Mouse (Mus musculus) activated CD4-positive, CD25-positive, alpha-beta regulatory T cell, adult 4 months (primary cell): ENCODE results near the gene Dagla. TPM values are rescaled to one million over a fixed set of nuclear protein-coding genes. Genes with fewer than 3 reads are reported as not detected.
A peak's percentile ranks its signal among the peaks of the same experiment; 100 is the strongest.

ENCODE experiments used
- ATAC-seq: one replicate; pipeline ENCODE4 v1.8.0; 2017
- polyA plus RNA-seq, 2 experiments: library from polyadenylated mRNA; unstranded; fragments of 100-300 nt; shearing (Covaris generic); gene quantifications; one replicate each; pipeline ENCODE4 v1.2.1; 2017

Dagla gene
- polyA plus RNA-seq, 2 experiments from 2014 or later: 0.20 TPM; not detected in 1

DNA sequence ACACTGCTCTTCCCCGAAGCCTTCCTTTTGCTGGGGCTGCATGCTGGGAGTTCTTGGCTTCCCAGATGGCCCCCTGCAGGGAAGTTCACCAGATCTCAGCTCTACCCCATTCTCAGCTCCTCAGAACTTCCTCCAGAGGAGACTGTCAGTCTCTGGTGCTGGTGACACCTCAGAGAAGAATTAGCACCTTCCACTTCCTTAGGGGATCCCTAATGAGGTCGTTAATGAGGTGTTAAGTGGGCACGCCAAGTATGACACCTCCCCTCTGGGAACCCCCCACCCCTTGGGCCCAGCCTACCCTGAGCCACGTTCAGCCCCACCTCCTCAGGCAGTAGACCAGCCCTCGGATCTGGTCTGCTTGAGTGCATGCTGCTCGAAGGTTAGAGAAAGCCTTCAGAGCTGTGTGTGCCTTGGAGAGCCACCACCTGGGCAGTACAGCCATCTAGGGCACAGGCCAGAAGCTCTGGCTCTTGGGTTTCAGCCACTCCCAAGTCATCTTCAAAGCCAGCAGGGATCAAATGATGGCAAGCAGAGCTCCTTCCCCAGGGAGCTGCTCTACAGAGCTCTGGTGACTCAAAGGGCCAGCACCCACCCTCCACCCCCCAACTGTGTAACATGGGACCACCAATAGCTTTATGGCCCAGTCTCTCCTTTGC, 25.9 kb downstream of the Dagla start:
- ATAC-seq: no peak

DNA sequence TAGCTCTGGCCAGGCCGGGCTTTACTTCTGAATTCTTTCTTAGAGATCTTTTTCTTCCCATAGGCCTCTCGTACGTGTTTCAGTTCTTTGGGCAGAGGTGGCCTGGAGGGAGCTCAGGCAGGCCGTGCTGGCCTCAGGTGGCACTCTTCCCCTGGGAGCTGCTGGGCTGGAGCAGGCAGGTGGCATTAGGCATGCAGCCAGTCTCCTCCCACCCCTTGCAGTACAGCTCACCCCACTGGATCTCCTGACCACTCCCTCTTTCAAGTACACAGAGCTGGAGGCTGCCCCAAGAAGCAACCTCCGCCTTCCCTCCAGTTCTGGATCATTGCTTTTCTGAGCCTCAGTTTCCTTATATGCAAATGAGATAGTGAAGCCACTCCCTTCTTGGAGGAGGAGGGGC, 26.9 kb downstream of the Dagla start:
- no peak for ATAC-seq

DNA sequence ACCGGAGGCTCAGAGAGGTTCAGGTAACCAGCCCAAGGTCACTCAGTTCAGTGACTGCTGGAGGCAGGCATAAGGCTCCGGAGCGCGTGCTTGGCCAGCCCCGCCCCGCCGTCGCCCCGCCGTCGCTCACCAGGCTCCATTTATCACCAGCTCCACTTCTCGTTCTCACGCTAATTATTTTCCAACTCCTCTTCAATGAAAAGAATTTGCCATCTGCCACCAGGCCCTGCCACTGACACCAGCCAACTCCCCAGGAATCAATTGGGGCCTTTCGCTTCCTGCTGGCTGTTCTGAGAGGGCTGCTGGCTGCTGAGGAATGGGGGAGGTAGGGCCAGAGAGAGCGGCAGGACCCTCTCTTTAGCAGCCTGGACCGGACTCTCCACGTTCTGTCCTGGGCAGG, 27.3 kb downstream of the Dagla start:
- ATAC-seq: no peak

DNA sequence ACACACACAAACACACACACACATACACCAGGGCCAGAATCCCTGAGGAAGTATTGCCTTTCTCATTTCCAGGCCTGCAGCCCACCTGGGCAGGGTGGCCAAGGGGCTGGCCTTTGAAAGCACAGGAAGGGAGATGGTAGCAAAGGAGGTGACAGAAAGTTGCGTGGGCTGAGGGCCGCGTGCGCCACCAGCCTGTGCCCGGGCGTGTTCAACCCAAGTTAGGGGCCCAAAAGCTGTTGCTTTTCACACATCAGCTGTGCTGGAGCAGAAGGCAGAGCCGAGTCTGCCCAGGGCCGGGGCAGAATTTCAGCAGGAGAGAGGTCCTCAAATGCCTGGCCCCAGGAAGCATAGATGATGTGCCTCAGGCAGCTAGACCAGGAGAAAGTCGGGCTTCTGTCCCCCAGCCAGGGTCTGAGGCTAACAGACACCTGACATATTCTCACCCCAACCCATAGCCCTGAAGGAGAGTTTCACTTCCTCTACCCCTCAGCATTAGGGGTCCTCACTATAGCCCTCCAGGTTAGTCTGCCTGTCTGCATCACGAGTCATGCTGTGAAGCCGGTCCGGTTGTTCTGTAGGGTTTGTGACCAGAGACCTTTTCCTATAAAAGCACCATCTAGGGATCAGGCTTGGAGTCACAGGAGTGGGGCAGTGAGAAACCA, 28.1 kb downstream of the Dagla start:
- ATAC-seq: no peak

DNA sequence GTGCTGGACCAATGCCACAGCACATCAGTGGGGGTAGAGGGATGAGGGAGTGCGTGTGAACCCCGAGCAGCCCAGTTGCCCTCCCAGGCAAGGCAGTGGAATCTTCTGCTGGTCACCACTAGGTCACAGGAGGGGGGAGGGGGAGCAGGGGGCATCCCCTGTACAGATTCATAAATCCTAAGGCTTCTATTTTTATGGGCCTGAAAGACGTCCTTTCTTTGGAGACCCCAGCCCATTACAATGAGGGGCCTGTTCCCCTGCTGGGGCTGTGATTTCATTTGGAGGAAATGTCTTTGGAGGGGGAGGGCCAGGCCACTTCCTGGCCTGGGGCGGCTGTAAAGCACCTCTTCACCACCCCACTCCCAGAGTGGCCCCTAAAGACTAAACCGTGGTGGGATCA, 30.6 kb downstream of the Dagla start:
- ATAC-seq: no peak

DNA sequence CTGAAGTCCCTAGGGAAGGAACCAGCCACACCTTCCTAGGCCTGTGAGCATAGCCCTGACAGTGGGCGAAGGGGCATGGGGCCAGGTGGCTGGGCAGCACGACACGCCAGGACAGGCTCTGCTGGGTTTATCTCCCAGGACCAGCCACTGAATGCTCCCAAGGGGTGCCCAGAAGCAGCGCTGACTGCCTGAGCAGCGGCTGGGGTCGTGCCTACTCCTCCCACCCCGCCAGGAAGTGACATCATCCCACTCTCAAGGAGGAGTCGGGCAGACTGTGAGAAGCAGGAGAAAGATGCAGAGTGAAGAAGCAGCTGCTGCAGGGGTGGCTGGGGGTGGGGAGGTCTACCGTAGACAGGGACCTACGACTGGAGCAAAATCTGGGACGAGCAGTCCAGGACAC, 31.9 kb downstream of the Dagla start:
- no peak for ATAC-seq

DNA sequence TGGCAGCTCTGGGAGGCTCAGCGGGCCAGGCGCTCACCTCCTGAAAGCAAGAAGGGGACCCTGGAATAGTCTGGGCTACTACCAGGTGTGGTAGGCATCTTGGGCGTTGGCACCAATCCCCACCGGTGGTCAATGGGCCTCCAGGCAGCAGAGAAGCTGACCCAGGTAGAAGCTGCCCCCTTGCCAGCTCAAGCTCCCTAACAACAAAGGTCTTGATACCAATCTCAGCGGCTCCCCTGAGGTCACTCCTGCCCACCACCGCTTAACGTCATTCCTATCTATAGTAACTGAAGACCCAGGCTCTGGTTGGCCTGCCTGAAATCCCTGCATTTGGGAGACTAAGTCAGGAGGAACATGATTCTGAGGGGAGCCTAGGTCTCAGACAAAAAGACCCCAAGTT, 33.1 kb downstream of the Dagla start:
- no peak for ATAC-seq

DNA sequence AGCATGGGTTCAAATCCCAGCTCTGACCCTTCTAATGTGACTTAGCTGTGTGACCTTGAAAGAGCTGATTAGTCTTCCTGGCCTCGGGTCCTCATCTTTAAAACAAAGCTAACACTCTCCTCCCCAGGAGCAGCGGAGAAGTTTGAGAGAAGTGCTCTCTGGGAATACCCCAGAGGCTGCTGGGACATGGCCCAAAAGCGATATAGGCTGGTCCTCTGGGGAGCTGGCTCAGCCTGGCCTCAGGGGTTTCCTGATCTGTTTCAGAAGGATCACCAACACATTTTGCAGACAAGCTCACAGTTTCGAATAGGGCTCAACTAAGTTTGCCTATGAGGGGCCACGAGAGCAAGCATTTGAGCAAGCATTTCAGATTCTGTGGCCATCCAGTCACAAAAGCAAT, 34.3 kb downstream of the Dagla start:
- ATAC-seq: no peak

DNA sequence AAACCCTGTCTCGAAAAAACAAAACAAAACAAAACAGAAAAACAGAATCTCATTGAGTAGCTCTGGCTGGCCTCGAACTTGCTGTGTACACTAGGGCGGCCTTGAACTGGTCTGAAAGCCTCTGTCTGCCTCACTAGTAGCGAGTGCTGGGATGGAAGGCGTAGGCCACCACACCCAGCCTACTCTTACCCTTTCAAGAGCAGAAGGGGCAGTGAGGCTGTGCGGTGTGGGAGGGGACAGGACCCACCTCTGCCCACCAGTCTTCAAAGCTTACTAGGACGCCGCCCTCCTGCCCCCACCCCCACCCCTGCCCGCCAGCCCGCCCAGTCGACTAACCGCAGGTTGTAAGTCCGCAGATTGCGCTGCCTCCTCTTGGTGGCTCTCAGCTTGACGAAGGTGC, 35.8 kb downstream of the Dagla start:
- no peak for ATAC-seq

DNA sequence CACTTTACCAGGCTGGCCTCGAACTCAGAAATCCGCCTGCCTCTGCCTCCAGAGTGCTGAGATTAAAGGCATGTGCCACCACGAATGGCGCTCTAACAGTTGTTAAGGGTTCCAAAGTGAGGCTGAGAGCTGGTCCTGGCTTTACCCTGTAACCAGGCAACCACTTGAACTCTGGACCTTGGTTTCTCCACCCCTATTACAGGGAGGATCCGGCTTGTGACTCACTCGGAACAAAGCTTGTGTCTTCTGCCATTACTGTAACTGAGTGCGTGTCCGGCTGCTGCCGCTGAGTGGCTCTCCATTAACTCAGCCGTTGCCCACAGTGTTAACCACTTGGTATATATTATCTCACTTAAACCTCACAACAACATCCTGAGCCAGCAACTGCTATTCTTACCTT, 36.7 kb downstream of the Dagla start:
- no peak for ATAC-seq

DNA sequence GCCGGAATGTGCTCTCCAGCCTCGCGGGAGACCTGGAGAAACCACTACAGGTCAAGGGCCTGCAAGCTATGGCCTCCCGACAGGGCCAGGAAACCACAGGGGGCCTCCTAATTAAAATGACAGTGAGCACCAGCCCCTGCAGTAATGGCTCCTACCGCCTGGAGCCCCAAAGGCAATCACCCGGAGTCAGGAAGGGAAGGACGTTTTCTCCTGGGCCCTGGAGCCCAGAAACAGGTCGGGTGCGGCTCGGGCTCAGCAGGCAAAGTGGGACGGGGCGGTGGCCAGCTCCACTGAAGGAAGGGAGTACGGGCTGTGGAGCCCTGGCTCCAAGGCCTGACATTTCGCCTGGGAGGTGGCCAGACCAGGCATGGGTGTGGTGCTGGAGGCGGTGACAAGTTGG, 37.6 kb downstream of the Dagla start:
- no peak for ATAC-seq

DNA sequence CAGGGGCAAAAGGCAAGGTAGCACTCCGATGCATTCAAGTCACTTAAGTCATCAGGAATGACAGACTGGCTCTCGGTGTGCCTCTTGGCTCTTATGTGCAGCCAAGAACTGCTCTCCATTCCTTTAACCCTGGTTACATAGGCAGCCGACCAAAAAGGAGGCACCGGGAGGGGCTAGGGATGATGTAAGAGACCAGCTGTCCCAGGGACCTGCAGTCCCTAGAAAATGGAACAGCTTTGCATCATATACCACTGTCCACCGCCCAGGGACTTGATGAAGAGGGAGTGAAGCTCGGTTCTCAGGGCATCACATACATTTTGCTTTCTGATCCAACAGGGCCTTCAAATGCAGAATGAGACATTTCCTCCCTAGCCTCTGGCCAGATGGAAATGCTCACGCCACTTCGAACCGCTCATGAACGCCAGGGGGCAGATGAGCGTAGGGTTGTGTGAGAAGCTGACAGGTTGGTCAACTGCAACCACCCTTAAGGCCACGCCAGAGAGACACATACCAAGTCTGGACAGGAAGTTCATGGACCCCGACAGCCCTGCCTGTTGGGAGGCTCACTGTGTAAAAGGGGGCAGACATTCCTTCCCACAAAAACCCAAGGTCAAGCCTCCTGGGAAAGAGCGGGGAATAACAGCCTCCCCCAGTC, 38.4 kb downstream of the Dagla start:
- ATAC-seq: no peak

DNA sequence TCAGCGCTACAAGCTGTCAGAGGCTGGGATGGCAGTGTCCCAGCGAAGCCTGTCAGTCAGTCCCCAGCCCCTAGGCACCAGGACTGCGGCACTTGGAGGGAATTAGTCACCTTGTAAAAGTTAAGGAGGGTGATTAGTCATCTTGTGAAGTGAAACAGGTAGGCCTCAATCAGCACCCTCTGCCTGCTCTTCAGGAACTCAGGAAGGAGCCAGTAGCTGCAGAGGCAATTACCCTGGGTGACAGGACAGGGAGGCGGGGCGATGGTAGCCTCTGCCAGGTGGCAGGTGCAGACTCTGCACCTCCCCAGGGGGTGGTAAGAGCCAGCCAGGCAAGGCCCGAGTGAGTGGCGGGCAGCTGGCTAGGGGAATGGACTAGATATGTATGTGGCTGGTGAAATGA, 43.3 kb downstream of the Dagla start:
- no peak for ATAC-seq

DNA sequence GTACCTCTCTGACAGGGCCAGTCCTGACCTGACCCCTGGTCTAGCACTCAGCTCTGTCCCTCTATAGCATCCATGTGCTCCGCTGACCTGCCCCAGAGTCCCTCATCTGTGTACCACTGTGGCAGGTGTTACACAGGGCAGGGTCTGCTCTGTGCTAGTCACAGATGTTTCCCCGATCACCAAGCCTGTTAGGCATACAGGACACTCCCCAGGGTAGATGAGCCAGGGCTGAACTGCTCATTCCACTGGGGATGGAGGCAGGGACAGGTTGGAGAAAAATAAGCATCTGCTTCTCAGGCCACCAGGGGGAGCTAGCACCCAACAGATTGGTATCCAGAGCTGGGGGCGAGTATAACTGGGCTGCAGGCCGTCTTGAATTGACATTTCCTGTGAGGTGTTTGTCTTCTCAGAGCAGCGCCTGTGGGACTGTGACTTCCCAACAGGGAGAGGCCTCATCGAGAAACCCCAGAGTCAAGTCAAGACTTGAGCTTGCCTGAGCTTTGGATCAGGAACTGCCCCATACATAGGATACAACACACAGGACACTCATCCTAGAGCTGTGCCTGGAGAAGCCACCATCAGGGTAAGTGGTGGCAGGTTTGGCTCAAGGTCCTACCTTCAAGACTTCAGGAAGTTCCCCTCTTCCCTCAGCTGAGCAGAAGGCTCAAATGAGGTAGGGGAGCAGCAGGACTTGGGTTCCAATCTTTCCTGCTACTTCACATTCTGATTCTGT, 46.2 kb downstream of the Dagla start:
- ATAC-seq: no peak

DNA sequence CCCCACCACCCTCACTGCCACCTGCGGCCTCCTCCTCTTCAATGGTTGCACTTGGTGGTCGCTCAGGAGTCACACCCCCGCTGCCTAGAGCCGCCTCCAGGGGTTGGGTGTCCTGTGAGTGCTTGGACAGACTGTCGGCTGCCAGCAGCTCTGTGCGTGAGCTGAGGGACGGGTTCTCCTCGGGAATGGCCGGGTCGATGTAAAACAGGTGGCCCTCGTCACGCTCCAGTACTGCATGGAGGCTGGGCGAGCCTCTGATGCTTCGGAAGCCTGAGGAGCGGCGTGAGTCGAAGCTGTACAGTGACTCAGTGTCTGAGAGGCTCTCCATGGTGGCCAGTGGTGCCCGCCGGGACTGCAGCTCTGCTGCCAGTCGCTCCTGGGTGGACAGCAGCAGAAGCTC, 56.5 kb downstream of the Dagla start:
- ATAC-seq: no peak

DNA sequence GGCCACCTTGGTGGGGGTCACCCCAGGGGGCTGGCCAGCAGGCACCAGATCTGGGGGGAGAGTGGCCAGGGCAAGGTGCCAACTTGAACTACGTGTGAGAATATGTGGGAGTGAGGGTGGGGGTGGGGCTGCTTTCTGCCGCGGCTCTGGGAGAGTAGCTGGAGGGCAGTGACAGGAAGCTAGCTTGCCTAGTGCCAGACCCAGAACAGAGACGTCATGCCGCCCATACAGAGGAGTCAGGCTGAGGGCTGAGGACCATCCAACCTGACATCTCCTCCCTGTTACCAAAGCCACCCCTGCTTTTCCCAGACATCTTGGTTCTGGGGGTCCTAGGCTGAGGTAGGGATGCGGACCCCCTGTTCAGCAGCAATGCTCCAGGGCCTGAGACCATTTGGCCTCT, 57.5 kb downstream of the Dagla start:
- no peak for ATAC-seq

DNA sequence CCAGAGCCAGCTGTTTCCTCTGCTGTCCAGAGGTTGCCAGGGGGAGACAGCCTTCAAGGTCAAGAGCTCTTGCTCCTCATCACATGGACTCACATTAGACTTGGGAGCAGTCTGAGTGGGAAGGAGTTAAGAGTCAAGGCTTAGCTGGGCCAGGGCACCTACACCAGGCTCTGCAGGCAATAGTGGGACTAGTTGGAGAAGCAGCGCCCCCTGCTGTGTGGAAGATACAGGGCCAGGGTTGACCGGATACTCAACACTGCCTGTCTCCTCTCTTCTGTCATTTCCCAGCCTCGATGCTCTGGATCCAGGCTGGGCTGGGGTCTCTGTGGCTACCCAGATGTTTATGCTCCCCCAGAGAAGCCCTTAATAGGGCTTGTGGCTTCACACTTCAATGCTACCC, 60.5 kb downstream of the Dagla start:
- ATAC-seq: no peak

DNA sequence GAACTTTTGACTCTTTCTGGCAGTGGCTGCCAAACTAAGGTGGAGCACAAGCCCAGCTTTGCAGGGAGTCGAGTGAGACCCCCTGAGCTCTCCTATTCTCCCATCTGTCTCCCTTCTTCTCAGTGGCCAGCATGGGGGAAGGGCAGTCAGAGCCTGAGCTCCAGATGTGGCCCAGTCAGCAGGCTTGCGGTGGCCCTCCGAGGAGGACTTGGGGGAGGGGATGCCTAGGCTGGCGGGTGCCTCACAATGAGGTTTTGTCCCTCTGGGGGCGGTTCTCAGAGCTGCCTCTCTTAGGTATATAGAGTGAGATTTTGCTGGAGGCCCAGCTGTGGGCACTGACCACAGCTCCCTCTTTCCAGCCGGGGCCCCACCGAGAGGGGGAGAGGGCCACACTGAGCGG, 61.8 kb downstream of the Dagla start:
- no peak for ATAC-seq

DNA sequence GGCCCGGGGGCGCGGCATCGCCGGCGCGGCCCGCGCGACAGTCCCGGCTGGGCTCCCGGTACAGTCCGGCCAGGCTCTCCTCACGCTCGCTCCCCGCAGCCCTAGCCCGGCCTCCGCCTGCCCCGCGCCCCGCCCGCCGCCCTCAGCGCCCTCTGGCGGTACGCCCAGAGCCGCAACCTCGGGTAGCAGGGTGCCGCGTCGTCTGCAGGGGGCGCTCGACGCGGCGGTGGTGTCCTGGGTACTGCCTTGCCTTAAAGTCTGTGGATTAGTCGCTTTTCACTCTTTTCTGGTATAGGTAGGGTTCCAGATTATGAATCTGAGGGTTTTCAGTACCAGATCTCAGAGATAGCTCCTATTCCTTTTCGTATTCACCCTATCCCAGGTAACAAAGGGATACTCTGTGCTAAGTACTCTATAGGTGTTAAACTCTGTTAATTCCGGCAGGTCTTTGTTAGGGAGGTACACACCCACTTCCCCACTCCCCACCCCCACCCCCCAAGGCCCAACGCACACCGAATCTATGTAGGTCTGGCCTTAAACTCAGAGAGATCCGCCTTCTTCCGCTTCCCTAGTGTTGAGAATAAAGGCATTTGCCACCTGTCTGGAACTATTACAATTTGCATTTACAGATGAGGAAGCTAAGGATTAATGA, 63.9 kb downstream of the Dagla start, which contains the start of gene Myrf:
Gene Myrf, minus strand, starts transcription at position 95 of the 652 bp plus-strand sequence.
- peak; percentile 49 for ATAC-seq

DNA sequence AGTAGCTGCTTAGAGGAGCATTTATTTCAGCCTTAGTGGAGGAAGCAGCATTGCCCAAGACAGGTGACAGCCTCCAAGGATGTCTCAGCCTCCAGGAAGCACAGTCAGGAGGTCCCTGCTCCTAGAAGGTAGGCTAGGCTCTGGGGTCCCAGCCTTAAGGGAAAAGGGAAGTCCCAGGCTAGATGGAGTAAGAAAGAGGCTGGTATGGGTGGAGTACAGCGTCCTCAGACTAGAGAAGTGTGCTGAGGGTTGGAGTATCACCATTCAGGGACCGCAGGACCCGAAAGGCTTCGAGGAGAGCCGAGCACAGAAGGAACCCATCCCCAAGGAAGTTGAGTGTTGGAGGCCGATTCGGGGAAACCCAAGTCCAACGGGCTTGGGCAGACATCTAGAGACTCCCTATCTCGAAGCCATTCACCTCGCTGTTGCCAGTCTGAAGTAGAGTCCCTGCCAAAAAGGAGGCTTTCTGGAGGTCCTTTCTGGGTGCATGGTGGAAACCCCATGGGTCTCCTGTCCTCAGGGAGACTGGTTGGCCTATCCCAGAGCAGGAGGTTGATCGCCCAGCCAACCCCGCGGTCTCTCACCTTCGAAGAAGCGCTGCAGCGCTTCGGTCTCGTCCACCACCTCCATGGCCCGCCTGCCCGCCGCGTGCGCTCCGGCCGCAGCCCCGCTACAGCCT, 64.6 kb downstream of the Dagla start:
- ATAC-seq: no peak

DNA sequence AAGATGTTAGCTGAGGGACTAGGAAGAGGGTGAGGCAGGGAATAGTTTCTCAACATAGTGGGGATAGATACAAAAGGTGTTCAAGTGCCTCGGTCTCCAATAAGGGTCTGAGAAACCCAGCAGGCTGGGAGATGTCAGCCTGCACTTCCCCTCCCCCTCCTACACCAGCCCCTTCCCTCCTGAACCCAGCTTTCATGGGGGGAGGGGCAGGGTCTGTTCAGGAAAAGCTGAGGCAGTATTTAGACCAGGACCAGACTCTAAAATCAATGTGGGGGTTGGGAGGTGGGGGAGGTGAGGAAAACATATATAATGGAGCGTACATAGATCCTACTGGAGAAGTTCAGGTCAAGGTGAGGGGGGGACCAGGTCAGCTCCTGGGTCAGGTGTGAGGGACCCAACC, 65.3 kb downstream of the Dagla start:
- ATAC-seq: no peak

DNA sequence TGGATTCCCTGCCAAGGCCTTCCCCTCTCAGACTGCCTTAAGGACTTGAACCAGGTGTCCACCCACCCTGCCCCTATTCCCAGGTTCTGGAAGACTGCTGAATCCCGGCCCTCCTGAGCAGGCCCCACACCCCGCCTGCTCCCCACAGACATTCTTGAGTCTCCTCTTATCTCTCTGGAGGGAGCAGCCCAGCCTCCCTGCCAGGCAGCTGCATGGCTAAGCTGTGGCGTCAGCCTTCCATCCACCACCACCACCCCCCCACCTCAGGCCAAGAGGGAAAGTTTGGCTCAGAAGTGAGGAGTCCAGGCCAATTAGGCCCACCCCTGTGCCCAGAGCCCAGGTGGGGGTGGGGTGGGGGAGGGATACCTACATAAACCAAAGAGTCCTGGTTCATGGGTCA, 66.2 kb downstream of the Dagla start:
- ATAC-seq: no peak
